Mouse (Mus musculus): ENCODE measurements around the gene Trak1. TPM values are rescaled to one million over a fixed set of nuclear protein-coding genes. Genes with fewer than 3 reads are reported as not detected.

The Trak1 gene
- polyA plus RNA-seq, 1 experiment from 2014 or later, result 32.9 TPM

DNA sequence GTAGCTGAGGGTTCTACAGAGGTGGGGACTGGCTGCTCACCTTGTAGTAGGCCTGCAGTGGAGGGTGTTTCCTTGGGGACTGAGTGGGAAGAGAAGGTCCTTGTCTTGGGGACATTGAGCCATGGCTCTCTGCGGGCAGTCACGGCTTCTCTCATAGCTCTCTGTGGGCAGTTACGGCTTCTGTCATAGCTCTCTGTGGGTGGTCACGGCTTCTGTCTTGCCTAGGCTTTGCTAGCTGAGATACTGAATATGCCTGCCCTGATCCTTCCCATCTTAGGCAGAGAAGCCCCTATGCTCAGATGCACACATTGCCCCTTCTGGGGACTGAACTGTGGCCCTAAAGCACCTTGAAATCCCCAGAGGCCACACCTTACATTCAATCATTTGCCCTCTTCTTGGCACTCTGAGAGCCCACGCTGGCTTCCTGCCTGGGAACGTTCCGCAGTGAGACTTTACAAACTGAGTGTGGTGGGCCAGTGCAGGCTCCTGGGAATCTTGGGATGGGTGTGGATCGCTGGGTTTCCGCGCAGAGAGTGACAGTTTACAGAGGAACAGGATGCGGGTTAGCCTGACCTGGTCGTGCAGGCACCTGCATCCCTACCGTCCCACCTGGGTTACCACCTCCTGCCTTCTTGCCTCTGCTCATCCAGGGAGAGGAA is 91.1 kb downstream of the Trak1 start:
- WGBS (ENCODE audit: missing documents), result 95% methylated on average over 13 of the region's 13 CpGs
- Histone ChIP-seq H3K79me2 (ENCODE audit: inconsistent target) (peaks cover 57% of the 10 kb centered on the region; the same call in 1 of the 2 replicates), H3K36me3 (ENCODE audit: inconsistent target) (peaks cover 11% of the 10 kb centered on the region; the same call in 1 of the 2 replicates), H3K4me3 (ENCODE audit: inconsistent target) (no peak overlapping the region), H3K27ac (no peak overlapping the region)

DNA sequence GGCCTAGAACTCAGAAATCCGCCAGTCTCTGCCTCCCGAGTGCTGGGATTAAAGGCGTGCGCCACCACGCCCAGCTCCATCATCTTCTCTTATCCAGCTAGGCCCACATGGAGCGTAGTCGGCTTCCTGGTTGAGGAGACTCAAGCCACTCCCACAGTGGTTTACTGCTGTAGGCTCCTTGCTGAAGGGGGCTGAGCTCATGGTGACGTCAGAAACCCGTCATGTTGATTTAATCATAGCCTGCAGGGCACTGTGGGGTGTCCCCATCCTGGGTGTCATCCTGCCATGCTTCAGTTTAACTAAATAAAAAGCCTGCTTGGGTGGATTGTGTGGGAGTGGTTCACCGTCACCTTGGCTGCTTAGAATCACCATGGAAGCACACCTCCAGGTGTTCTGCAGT is 92.0 kb downstream of the Trak1 start:
- 91% methylated on average over 10 of the region's 10 CpGs for WGBS (ENCODE audit: missing documents)
- Histone ChIP-seq H3K36me3 (ENCODE audit: inconsistent target) (peaks cover 11% of the 10 kb centered on the region; the same call in 1 of the 2 replicates), H3K79me2 (ENCODE audit: inconsistent target) (peaks cover 49% of the 10 kb centered on the region; the same call in 1 of the 2 replicates), H3K4me3 (ENCODE audit: inconsistent target) (no peak overlapping the region), H3K27ac (no peak overlapping the region)

DNA sequence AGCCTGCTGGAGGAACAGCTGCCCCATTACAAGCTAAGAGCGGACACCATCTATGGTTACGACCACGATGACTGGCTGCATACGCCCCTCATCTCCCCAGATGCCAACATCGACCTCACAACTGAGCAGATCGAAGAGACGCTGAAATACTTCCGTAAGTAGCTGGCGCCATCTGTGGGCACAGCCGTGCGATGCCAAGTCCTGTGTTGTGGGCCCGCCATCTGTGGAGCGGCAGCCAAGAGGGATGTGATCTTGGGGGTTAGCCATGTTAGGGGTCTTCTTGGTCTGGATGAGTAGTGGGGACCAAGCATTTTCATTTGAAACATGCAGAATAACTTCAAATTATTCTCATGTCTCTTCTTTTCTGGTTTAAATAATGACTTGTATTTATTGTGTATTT is 94.6 kb downstream of the Trak1 start:
- Histone ChIP-seq H3K4me3 (ENCODE audit: inconsistent target) (no peak overlapping the region), H3K79me2 (ENCODE audit: inconsistent target) (peaks cover 46% of the 10 kb centered on the region; the same call in 1 of the 2 replicates), H3K27ac (no peak overlapping the region), H3K36me3 (ENCODE audit: inconsistent target) (peaks cover 11% of the 10 kb centered on the region; the same call in 1 of the 2 replicates)
- 96% methylated on average over 12 of the region's 13 CpGs for WGBS (ENCODE audit: missing documents)

- Histone ChIP-seq H3K27ac (no peak overlapping the region), H3K79me2 (ENCODE audit: inconsistent target) (peaks cover 46% of the 10 kb centered on the region; the same call in 1 of the 2 replicates), H3K36me3 (ENCODE audit: inconsistent target) (peaks cover 11% of the 10 kb centered on the region; the same call in 1 of the 2 replicates), H3K4me3 (ENCODE audit: inconsistent target) (no peak overlapping the region)
- 71% methylated on average over 3 of the region's 5 CpGs for WGBS (ENCODE audit: missing documents)
These were observed 95.1 kb downstream of the Trak1 start for GRCm38 (mm10) chr9:121392427-121392826.

DNA sequence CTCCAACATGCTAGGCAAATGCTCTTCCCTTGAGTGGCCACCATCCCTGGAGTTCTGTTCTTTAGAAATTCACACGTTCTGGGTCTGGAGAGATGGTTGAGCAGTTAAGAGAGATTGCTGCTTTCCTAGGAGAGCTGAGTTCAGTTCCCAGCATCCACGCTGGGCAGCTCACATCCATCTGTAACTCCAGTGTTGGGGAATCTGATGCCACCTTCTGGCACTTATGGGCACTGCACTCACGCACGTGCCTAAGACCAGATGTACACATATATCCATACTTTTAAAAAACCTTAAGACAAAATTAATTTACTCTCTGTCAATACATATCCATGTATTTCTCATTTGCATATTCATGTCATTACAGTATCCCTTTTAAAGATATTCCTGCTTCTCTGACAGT is 95.8 kb downstream of the Trak1 start:
- Histone ChIP-seq H3K27ac (no peak overlapping the region), H3K79me2 (ENCODE audit: inconsistent target) (peaks cover 46% of the 10 kb centered on the region; the same call in 1 of the 2 replicates)
- WGBS (ENCODE audit: missing documents), result 96% methylated on average over 4 of the region's 4 CpGs

GRCm38 (mm10) chr9:121394882-121395281 is 97.6 kb downstream of the Trak1 start:
- peaks cover 11% of the 10 kb centered on the region; the same call in 1 of the 2 replicates for H3K36me3 ChIP-seq (ENCODE audit: inconsistent target)
- peaks cover 47% of the 10 kb centered on the region for H3K79me2 ChIP-seq (ENCODE audit: inconsistent target)
- H3K27ac ChIP-seq, result no peak overlapping the region
- no peak overlapping the region for H3K4me3 ChIP-seq (ENCODE audit: inconsistent target)
- WGBS (ENCODE audit: missing documents), result 87% methylated on average over 2 of the region's 2 CpGs

More for the DNA sequence above, 95.8 kb downstream of the Trak1 start:
- H3K4me3 ChIP-seq (ENCODE audit: inconsistent target), result no peak overlapping the region
- peaks cover 11% of the 10 kb centered on the region; the same call in 1 of the 2 replicates for H3K36me3 ChIP-seq (ENCODE audit: inconsistent target)

DNA sequence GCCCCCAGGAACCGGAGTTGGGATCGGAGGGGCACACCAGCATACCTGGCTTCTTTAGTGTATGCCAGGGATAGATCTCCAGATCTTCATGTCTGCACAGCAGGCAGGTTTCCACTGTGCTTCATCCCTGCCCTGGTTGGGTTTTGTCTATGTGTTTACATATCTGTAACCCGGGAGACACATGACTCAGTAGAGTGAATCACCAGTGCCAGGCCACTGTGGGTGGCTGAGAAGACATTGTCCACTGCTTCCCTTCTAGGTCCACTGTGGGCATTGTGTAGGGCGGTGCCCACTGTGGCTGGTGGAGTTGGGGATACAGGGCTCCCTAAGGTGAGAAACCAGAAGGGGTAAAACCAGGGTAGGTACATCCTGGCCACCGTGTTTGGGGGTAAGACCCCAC is 98.5 kb downstream of the Trak1 start:
- peaks cover 57% of the 10 kb centered on the region for H3K79me2 ChIP-seq (ENCODE audit: inconsistent target)
- H3K4me3 ChIP-seq (ENCODE audit: inconsistent target), result no peak overlapping the region
- WGBS (ENCODE audit: missing documents), result 93% methylated on average over 5 of the region's 5 CpGs
- peak overlapping the region; percentile 21; the same call in 1 of the 2 replicates for H3K27ac ChIP-seq
- peaks cover 11% of the 10 kb centered on the region; the same call in 1 of the 2 replicates for H3K36me3 ChIP-seq (ENCODE audit: inconsistent target)

GRCm38 (mm10) chr9:121398100-121398760 is 100.9 kb downstream of the Trak1 start:
- Histone ChIP-seq H3K27ac (no peak overlapping the region), H3K4me3 (ENCODE audit: inconsistent target) (no peak overlapping the region), H3K36me3 (ENCODE audit: inconsistent target) (no peaks in the 10 kb centered on the region; the same call in 1 of the 2 replicates), H3K79me2 (ENCODE audit: inconsistent target) (peaks cover 81% of the 10 kb centered on the region)
- 90% methylated on average over 17 of the region's 17 CpGs for WGBS (ENCODE audit: missing documents)

- Histone ChIP-seq H3K79me2 (ENCODE audit: inconsistent target) (peaks cover 86% of the 10 kb centered on the region), H3K27ac (no peak overlapping the region), H3K36me3 (ENCODE audit: inconsistent target) (no peaks in the 10 kb centered on the region), H3K4me3 (ENCODE audit: inconsistent target) (no peak overlapping the region)
- WGBS (ENCODE audit: missing documents), result 94% methylated on average over 7 of the region's 7 CpGs
These were observed 101.5 kb downstream of the Trak1 start for GRCm38 (mm10) chr9:121398761-121399160.

DNA sequence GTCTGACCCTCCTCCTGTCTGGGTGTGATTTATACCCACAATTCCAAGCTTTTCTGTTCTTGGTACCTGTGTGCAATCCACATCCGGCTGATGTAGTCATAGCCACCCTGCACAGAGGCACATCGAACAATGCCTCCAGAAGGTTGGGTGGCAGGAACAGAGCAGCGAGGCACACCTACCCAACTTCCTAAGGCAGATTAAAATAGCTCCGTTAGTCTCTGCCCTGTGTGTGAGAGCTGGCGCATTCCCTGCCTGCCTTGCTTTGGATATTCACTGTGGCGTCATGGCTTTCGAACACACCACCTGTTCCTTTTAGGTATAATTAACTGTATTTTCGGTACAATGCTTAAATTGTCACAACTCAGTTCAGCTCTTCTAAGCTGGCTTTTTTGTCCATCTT is 103.3 kb downstream of the Trak1 start:
- no peak overlapping the region for H3K4me3 ChIP-seq (ENCODE audit: inconsistent target)

GRCm38 (mm10) chr9:121403157-121403671 is 105.9 kb downstream of the Trak1 start:
- WGBS (ENCODE audit: missing documents), result over 99% methylated on average over 16 of the region's 16 CpGs

More for the DNA sequence above, 103.3 kb downstream of the Trak1 start:
- H3K27ac ChIP-seq, result no peak overlapping the region
- H3K79me2 ChIP-seq (ENCODE audit: inconsistent target), result peaks cover 99% of the 10 kb centered on the region
- WGBS (ENCODE audit: missing documents), result 94% methylated on average over 8 of the region's 8 CpGs
- H3K36me3 ChIP-seq (ENCODE audit: inconsistent target), result no peaks in the 10 kb centered on the region

GRCm38 (mm10) chr9:121403699-121404098 is 106.4 kb downstream of the Trak1 start:
- Histone ChIP-seq H3K4me3 (ENCODE audit: inconsistent target) (no peak overlapping the region), H3K79me2 (ENCODE audit: inconsistent target) (peaks cover 75% of the 10 kb centered on the region), H3K36me3 (ENCODE audit: inconsistent target) (no peaks in the 10 kb centered on the region), H3K27ac (no peak overlapping the region)
- WGBS (ENCODE audit: missing documents), result 97% methylated on average over 10 of the region's 11 CpGs

More at GRCm38 (mm10) chr9:121403157-121403671, 105.9 kb downstream of the Trak1 start:
- Histone ChIP-seq H3K27ac (no peak overlapping the region), H3K36me3 (ENCODE audit: inconsistent target) (no peaks in the 10 kb centered on the region), H3K79me2 (ENCODE audit: inconsistent target) (peaks cover 80% of the 10 kb centered on the region), H3K4me3 (ENCODE audit: inconsistent target) (no peak overlapping the region)

GRCm38 (mm10) chr9:121405088-121405681 is 107.9 kb downstream of the Trak1 start:
- Histone ChIP-seq H3K4me3 (ENCODE audit: inconsistent target) (no peak overlapping the region), H3K36me3 (ENCODE audit: inconsistent target) (no peaks in the 10 kb centered on the region), H3K79me2 (ENCODE audit: inconsistent target) (peaks cover 61% of the 10 kb centered on the region), H3K27ac (no peak overlapping the region)
- 97% methylated on average over 8 of the region's 8 CpGs for WGBS (ENCODE audit: missing documents)

DNA sequence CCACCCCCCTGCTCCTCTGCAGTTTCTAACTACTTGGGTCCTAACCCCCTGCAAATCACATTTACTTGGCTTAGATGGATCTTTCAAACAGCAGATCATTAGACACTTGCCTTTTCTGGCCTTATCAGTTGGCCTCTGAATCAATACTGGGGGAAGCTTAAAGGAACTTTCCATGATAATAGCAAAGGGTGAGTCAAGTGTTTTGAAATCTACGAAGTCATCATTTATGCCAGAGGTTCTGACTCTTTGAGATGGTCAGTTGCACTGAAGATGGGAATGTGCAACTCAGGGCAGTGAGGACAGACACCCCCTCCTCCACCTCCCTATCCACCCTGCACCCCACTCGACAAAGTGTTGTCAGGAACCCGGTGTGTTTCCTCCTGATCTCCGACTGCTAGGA is 108.5 kb downstream of the Trak1 start:
- no peak overlapping the region for H3K4me3 ChIP-seq (ENCODE audit: inconsistent target)
- 90% methylated on average over 4 of the region's 4 CpGs for WGBS (ENCODE audit: missing documents)
- no peaks in the 10 kb centered on the region for H3K36me3 ChIP-seq (ENCODE audit: inconsistent target)
- H3K79me2 ChIP-seq (ENCODE audit: inconsistent target), result peaks cover 54% of the 10 kb centered on the region
- no peak overlapping the region for H3K27ac ChIP-seq

All from macrophage (primary cell).